Mouse (Mus musculus): ENCODE results near the gene Pcdh20.

Pcdh20 gene

DNA sequence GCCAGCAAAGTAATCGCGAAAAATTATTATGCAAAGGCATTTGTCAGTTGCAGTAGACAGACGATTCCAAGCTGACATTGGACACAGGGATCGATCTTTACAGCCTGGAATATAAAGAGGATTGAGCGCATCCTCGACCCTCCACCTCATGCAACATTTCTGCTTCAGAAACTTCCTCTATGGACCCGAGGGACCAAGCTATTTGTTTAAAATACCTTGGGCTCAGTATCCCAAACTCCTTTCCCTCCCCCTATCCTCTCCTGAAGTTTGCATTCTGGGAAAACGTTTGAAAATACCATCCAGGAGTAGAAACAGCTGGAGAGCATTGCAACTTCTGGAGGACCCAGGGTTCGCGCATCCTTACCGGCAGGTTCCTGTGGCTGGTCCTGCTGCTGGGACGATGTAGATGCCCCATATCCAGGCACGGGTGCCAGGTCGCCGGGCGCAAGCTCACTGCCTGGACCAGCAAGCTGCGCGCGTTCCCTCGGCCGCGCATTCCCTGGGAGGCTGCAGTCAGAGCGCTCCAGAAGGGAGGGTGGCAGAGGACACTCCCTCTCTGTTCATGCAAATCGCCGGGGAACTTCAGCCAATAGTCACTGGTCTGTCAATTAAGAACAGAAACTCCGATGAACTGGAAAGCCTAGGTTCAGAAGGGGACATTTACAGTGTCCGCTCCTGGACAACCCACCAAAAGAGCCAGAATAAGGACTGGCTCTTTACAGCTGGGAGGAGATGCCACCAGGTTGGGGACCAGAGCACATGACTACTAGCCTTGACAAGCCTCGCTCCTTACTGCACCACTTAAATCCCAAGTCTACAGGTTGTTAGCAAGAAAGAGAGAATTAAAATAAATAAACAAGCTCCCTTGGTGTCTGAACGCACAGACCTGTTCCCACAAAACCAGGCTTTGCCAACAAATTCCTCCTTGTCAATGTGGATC is at the start of gene Pcdh20:
Pcdh20 (minus strand) TSS at position 902 of the 940 bp plus-strand sequence.
- peak; percentile 83 for DNase-seq

- DNase-seq: peak; percentile 53
Observed at GRCm38 (mm10) chr14:88479909-88480308, 8.7 kb upstream of the Pcdh20 start.

GRCm38 (mm10) chr14:88469956-88470355 is 1.2 kb downstream of the Pcdh20 start:
- DNase-seq: peak; percentile 20

- peak; percentile 53 for DNase-seq
Observed at GRCm38 (mm10) chr14:88469361-88469760, 1.8 kb downstream of the Pcdh20 start.

DNA sequence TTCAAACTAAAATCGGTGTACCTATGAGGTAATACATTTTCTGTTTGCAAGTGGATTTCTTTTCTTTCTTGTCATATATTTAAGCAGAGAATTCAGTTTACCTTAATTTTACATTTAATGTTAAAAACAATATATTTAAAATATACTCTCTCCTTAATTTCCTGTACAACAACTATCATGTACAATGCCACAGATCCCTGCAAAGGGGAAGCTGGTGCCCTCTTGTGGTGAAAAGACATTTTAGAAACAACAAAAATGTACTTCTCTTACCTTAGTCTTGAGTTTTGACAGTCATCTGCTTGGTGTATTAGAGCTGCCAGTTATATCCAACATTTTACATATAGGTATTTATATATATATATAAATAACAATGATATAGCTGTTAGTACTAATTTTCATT is 4.8 kb downstream of the Pcdh20 start:
- peak; percentile 50 for DNase-seq

- DNase-seq: no peak
Observed at GRCm38 (mm10) chr14:88464356-88464755, 6.8 kb downstream of the Pcdh20 start.

DNA sequence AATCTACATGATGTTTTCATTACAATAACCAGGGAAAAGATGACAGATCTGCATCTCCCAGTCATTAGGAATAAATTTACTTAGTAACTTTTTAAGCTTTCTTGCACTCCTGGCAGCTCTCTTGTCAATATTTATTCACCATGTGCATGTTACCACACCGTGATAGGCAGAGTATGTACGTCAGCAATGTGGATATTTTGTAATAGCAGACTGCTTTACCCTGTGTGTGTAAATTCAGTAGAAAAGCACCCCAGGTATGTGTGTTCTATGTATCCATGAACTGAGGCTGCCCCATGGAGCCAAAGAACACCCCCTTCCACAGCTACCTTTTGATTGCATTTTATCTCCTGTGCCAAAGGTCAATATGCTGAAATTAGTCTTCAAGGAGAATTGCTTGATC is 7.8 kb downstream of the Pcdh20 start:
- DNase-seq: no peak

DNA sequence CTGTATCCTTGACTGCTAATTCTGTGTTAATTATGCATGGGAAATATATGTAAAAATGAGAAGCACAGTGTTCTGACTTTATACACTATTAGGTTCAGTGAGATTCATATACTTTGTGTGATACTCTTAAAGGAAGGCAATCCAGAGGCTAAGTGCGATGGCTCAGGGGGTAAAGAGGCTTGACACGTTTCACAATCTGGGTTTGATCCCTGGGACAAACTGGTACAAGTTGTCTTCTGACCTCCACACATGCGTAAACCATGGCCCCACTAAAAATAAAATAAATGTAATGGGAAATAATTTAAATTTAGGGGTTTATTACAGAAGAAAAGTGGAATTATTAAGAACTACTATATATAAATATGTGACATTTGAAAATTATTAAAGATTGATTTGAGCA is 8.3 kb downstream of the Pcdh20 start:
- no peak for DNase-seq

DNA sequence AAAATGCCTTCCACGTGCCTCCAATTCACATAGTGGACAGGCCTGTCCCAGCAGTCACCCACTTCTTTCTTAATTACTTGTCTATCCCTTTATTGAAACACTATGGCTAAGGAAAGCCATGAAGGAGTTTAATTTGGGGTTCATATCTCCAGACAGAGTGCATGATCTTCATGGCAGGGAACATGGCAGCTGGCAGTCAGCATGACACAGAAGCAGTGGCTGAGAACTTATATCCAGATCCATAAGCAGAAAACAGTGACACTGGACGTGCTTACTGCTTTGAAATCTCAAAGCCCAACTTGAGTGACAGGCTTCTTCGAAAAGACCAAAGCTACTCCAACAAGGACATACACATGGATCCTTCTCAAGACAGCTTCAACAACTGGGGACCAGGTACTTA is 10.5 kb downstream of the Pcdh20 start:
- no peak for DNase-seq

DNA sequence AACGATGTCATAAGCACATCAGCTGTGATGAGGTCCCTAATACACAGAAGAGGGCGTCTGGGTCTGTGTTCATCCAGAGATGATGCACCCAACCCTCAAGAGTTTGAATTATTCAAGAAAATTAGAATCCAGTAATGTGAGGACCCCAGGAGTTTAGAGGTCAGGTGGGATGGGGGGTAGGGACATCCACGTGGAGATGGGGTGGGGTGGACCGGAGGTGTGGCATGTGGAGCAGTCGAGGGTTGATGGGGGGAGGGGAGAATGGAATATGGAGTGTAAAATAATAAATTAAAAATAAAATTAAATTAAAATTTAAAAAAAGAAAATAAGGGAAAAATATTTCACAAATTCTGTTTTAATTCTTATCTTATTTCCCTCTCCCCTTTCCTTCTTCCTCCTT is 27.9 kb downstream of the Pcdh20 start:
- DNase-seq: no peak

- DNase-seq: no peak
Observed at GRCm38 (mm10) chr14:88429393-88429792, 41.8 kb downstream of the Pcdh20 start.

- DNase-seq: no peak
Observed at GRCm38 (mm10) chr14:88427370-88427769, 43.8 kb downstream of the Pcdh20 start.
